20 mouse cellular contexts compared by ENCODE assay signal in genomic region chr10:105753831-105754605, GRCm38 (mm10).
DNase-seq lines count a peak whose midpoint lies in the region; ATAC-seq and TF ChIP-seq lines count a peak whose summit lies in the region.
"Had no signal": no experiment of that assay in that cellular context is flagged by ENCODE, and none has a peak within 500 bp of the region (broad histone marks: within the 10 kb centered on the region; RNA-seq: fewer than 3 reads in every experiment).

No protein-coding gene starts in this region.

- H3K27me3 ChIP-seq in E14TG2a.4 (ENCODE audit: insufficient read depth, low read length), result no peaks in the 10 kb centered on the region
- H3K27me3 ChIP-seq in intestine, postnatal 0 days (replicated peaks; ENCODE audit: control insufficient read depth, insufficient read depth, low read length), result no peaks in the 10 kb centered on the region
- H3K27me3 ChIP-seq in liver, embryonic 12.5 days (replicated peaks), result no peaks in the 10 kb centered on the region
- H3K27me3 ChIP-seq: heart, embryonic 15.5 days; hindbrain, embryonic 13.5 days; Patski had no signal

- no peak overlapping the region for H3K4me2 ChIP-seq in intestine, postnatal 0 days (replicated peaks; ENCODE audit: low read depth)
- no peak overlapping the region for H3K4me2 ChIP-seq in liver, embryonic 12.5 days
- H3K4me2 ChIP-seq: heart, embryonic 11.5 days; heart, embryonic 15.5 days; hindbrain, embryonic 13.5 days had no signal

- H3K27ac ChIP-seq in intestine, postnatal 0 days (ENCODE audit: low read depth, low read length), result no peak overlapping the region
- no peak overlapping the region for H3K27ac ChIP-seq in liver, embryonic 12.5 days
- H3K27ac ChIP-seq: embryonic facial prominence, embryonic 10.5 days; forebrain, embryonic 10.5 days; heart, embryonic 15.5 days; hindbrain, embryonic 13.5 days; hindbrain, postnatal 0 days had no signal

- DNase-seq in ES-CJ7 (ENCODE audit: low read depth, low spot score) (peak; percentile 87), ZHBTc4 (ENCODE audit: low read depth, low spot score) (peak; percentile 63)
- DNase-seq in layer of hippocampus, adult 9-10 months (ENCODE audit: low spot score), result no peak
- DNase-seq: adrenal gland, postnatal 14 days; cerebellum, adult 11-12 months; gastrocnemius, postnatal 36 days; heart, adult 18-20 months; heart, postnatal 14 days; kidney, adult 11 months had no signal

- 0 out of 2 replicates have a peak overlapping the region, but pooled peaks have one; percentile 10 for H3K4me3 ChIP-seq in E14TG2a.4 (replicated peaks; ENCODE audit: low read length)
- no peak overlapping the region for H3K4me3 ChIP-seq in intestine, postnatal 0 days (ENCODE audit: low read depth, low read length)
- no peak overlapping the region for H3K4me3 ChIP-seq in liver, embryonic 12.5 days
- H3K4me3 ChIP-seq: embryonic facial prominence, embryonic 10.5 days; forebrain, embryonic 10.5 days; heart, embryonic 15.5 days; hindbrain, embryonic 13.5 days had no signal

- 65% methylated on average over 5 of the region's 5 CpGs for WGBS in intestine, postnatal 0 days
- WGBS in liver, embryonic 12.5 days (ENCODE audit: insufficient replicate concordance), result 66% methylated on average over 5 of the region's 5 CpGs

- no peaks in the 10 kb centered on the region for H3K36me3 ChIP-seq in E14TG2a.4 (ENCODE audit: insufficient read depth, low read length)
- no peaks in the 10 kb centered on the region for H3K36me3 ChIP-seq in intestine, postnatal 0 days (ENCODE audit: control insufficient read depth, insufficient read depth)
- H3K36me3 ChIP-seq in liver, embryonic 12.5 days, result no peaks in the 10 kb centered on the region
- H3K36me3 ChIP-seq: embryonic facial prominence, embryonic 10.5 days; forebrain, embryonic 10.5 days; heart, embryonic 15.5 days; hindbrain, embryonic 13.5 days had no signal

- peaks cover 52% of the 10 kb centered on the region for H3K4me1 ChIP-seq in E14TG2a.4 (replicated peaks; ENCODE audit: low read depth, low read length)
- no peaks in the 10 kb centered on the region for H3K4me1 ChIP-seq in intestine, postnatal 0 days (replicated peaks; ENCODE audit: control insufficient read depth, insufficient read depth, low read length)
- H3K4me1 ChIP-seq in liver, embryonic 12.5 days, result no peaks in the 10 kb centered on the region
- H3K4me1 ChIP-seq: embryonic facial prominence, embryonic 10.5 days; forebrain, embryonic 10.5 days; heart, embryonic 15.5 days; hindbrain, embryonic 13.5 days had no signal

- no peak overlapping the region for H3K9ac ChIP-seq in intestine, postnatal 0 days (ENCODE audit: low read depth, low read length)
- no peak overlapping the region for H3K9ac ChIP-seq in liver, embryonic 12.5 days
- H3K9ac ChIP-seq: heart, embryonic 15.5 days; hindbrain, embryonic 13.5 days had no signal

- TF ChIP-seq CTCF in E14TG2a.4 (conservative IDR thresholded peaks at IDR 0.05; ENCODE audit: low read length), result no peak
- TF ChIP-seq CTCF in intestine, postnatal 0 days (IDR thresholded peaks at IDR 0.05; ENCODE audit: low read depth), result no peak

- H3K9me3 ChIP-seq in E14TG2a.4 (ENCODE audit: low read length), result no peaks in the 10 kb centered on the region
- no peaks in the 10 kb centered on the region for H3K9me3 ChIP-seq in intestine, postnatal 0 days (ENCODE audit: control insufficient read depth)
- H3K9me3 ChIP-seq in liver, embryonic 12.5 days (replicated peaks), result no peaks in the 10 kb centered on the region
- H3K9me3 ChIP-seq: embryonic facial prominence, embryonic 10.5 days; forebrain, embryonic 10.5 days; heart, embryonic 15.5 days; hindbrain, embryonic 13.5 days had no signal

- ATAC-seq in intestine, postnatal 0 days, result peak; percentile 69; the same call in 1 of the 2 replicates
- no peak for ATAC-seq in liver, embryonic 12.5 days
- ATAC-seq: forebrain, embryonic 14.5 days; hindbrain, postnatal 0 days; Patski had no signal
